Mouse (Mus musculus) testis, adult 2 months (tissue): ENCODE results near the gene Gtf3c4. TPM values are rescaled to one million over a fixed set of nuclear protein-coding genes. Genes with fewer than 3 reads are reported as not detected.

ENCODE experiments used
- H3K27ac ChIP-seq: fragments of 200-500 bp; 2 replicates; pipeline ENCODE4 v1.5.1; 2012; ENCODE audit warnings: low read depth, low read length; ENCODE audit not compliant: control insufficient read depth, insufficient read depth
- H3K27me3 ChIP-seq: fragments of 200-500 bp; 2 replicates; pipeline ENCODE4 v1.6.1; 2012; ENCODE audit warnings: mild to moderate bottlenecking, low read length, moderate library complexity; ENCODE audit not compliant: control insufficient read depth, insufficient read depth
- H3K36me3 ChIP-seq: fragments of 200-500 bp; 2 replicates; pipeline ENCODE4 v1.6.1; 2012; ENCODE audit warnings: mild to moderate bottlenecking, low read length; ENCODE audit not compliant: control insufficient read depth, insufficient read depth
- H3K4me1 ChIP-seq: fragments of 200-500 bp; 2 replicates; pipeline ENCODE4 v1.6.1; 2012; ENCODE audit warnings: low read length; ENCODE audit not compliant: control insufficient read depth, insufficient read depth
- H3K4me3 ChIP-seq: fragments of 200-500 bp; 2 replicates; pipeline ENCODE4 v1.5.1; 2012; ENCODE audit warnings: low read depth, mild to moderate bottlenecking, low read length, moderate library complexity, mixed read lengths; ENCODE audit not compliant: control insufficient read depth
- CTCF ChIP-seq: fragments of 200-500 bp; IDR thresholded peaks from 2 replicates; pipeline ENCODE4 v1.5.1; 2012; ENCODE audit warnings: low read depth, mild to moderate bottlenecking, inconsistent platforms, low read length, moderate library complexity; ENCODE audit not compliant: control insufficient read depth, insufficient read depth, insufficient replicate concordance
- POLR2A ChIP-seq: fragments of 200-500 bp; IDR thresholded peaks from 2 replicates; pipeline ENCODE4 v1.6.1; 2012; ENCODE audit warnings: low read depth, mild to moderate bottlenecking, inconsistent platforms, low read length, moderate library complexity; ENCODE audit not compliant: control insufficient read depth
- polyA plus RNA-seq: library from polyadenylated mRNA; depleted of rRNA; stranded (reverse); fragments of >200 nt; gene quantifications from 2 replicates; pipeline ENCODE4 v1.2.3, GENCODE M21; 2012; rRNA removed

Gtf3c4 gene
- 12.2 and 13.0 TPM in 2 replicates for polyA plus RNA-seq

DNA sequence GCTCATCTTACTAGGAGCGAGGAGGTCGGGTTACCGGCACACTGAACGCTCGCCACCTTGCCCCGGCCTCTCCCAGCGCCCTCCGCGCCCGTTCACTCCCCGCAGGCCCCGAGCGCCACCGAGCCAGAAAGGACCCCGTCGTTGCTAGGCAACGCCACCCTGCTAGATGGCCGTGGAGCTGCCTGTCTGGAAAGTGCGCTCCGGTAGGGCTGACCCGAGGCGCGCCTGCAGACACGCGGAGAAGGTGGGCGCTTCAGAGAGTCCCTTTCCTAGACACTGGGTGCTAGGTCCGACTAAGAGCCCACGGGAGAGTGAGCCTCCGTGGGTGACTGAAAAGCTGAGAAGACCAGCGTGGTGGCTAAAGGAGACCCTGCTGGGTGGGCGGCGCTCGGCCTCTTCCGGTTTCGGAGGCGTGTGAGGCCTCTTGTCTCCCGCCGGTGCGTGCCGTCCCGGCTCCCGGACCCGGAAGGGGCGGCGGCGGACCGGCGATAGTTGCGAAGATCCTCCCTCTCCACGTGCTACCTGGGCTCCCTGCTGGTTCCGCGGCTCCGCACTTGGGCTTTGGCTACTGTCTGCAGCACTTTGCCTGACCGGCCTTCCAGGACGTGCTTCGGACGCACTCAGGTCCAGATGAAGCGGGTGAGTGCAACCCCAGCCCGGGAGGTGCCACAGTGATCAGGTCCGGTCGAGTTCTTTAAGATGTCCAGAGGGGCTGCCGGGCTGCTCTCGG lies at the start of gene Gtf3c4, which contains the start of gene Ddx31:
Gene Gtf3c4 (minus strand): TSS at position 139 of the 730 bp plus-strand sequence.
Gene Ddx31 (plus strand): TSS at position 185 of the 730 bp plus-strand sequence.
- Histone ChIP-seq H3K27me3 (no peaks in the 10 kb centered on the region), H3K4me3 (peak within 1 kb of the TSS; percentile 90), H3K4me1 (peaks cover 2% of the 10 kb centered on the region), H3K27ac (peak within 1 kb of the TSS; percentile 94), H3K36me3 (no peaks in the 10 kb centered on the region)
- TF ChIP-seq CTCF: no peak
- TF ChIP-seq POLR2A: peak; percentile 56

DNA sequence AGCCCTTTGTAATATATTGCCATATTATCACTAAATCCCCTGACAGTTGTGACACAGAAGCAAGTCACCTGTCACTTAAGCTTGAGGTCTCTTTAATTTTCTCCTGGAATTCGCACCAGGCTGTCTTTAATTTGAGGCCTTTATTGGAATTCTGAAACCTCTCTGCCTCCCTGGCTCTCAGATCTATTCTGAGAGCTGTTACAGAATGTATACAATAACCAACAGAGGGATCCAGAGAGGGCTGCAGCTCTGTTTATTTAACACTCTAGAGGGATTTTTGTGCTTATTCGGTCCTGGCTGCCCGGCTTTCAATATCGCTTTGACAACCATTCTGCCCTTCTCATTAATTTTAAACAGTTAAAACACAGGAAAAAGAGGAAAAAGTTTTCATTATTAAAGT lies 44.8 kb upstream of the Gtf3c4 start:
- no peaks in the 10 kb centered on the region for H3K4me1 ChIP-seq
- H3K4me3 ChIP-seq: no peak overlapping the region
- H3K27ac ChIP-seq: no peak overlapping the region
- TF ChIP-seq CTCF (no peak), POLR2A (no peak)
- H3K27me3 ChIP-seq: no peaks in the 10 kb centered on the region
- H3K36me3 ChIP-seq: peaks cover 2% of the 10 kb centered on the region

DNA sequence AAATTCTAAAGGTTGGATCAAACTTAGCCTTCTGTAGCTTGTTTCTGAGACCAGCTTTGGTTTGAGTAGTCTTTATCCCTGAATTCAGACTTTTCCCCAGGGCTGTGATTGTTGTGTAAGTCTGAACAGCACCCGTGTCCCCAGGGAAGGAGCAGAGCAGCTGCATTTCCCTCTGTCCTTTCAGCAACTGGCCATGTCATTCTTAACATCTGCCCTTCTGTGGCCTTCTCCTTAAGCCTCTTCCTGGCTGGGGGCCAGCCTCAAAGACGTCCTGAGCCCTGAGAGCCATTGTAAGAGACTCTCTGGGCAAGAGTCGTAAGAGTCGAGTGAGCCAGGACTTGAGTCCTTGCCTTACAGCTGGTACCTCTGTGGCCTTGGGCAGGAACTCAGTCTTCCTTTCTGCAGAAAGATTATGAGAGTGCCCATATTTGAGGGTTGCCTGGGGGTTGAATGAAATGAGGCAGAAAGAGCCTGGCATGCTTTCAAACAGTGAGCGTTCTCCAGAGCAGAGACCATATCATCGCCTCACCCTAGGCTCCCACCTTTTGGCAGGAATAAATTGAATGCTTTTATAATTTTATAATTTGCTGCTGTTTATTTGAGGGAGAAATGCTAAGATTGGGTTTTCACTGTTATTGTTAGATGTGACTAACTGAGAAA lies 42.8 kb upstream of the Gtf3c4 start:
- no peak overlapping the region for H3K4me3 ChIP-seq
- peaks cover 2% of the 10 kb centered on the region for H3K36me3 ChIP-seq
- H3K27me3 ChIP-seq: no peaks in the 10 kb centered on the region
- H3K4me1 ChIP-seq: no peaks in the 10 kb centered on the region
- no peak overlapping the region for H3K27ac ChIP-seq
- TF ChIP-seq CTCF: no peak
- no peak for TF ChIP-seq POLR2A

DNA sequence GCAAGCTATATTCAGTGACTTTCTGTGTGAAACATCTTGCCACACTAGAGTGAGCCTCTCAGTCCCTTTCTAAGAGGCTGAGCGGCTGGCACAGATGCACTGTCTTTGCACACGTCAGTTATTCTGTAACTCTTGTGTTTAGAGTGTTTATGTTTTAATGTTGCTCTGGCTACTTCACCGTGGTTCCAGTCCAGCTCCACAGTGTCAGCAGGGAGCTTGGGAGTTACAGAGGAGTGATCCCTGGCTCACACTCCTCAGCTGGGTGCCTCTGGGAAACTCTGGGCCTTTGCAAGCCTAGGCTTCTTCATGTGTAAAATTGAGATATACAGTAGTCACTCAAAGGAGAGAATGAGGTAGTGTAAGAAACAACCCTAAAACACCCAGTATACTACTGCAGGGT lies 41.9 kb upstream of the Gtf3c4 start:
- TF ChIP-seq POLR2A: no peak
- no peak for TF ChIP-seq CTCF
- Histone ChIP-seq H3K4me3 (no peak overlapping the region), H3K27ac (no peak overlapping the region), H3K36me3 (peaks cover 2% of the 10 kb centered on the region), H3K4me1 (no peaks in the 10 kb centered on the region), H3K27me3 (no peaks in the 10 kb centered on the region)

DNA sequence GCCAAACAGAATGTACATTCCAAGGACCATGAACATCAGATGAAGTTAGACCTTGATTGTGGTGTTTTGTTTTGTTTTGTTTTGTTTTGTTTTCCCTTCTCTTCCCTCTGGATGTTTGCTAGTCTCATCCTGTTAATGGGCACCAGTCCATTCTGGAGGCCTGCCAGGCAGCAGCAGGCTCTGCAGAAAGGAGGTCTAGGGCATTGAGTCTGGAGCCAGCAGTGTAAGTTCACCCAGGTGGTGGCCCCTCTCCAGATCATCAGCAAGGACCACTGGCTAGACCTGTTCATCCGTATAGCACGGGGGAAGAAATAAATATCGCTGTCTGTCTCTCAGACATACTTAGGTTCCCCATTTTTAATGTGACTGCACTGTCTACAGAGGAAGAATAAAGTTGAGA lies 41.1 kb upstream of the Gtf3c4 start:
- Histone ChIP-seq H3K4me3 (no peak overlapping the region), H3K27me3 (no peaks in the 10 kb centered on the region), H3K27ac (no peak overlapping the region), H3K4me1 (no peaks in the 10 kb centered on the region), H3K36me3 (peaks cover 6% of the 10 kb centered on the region)
- TF ChIP-seq POLR2A: no peak
- TF ChIP-seq CTCF: no peak

DNA sequence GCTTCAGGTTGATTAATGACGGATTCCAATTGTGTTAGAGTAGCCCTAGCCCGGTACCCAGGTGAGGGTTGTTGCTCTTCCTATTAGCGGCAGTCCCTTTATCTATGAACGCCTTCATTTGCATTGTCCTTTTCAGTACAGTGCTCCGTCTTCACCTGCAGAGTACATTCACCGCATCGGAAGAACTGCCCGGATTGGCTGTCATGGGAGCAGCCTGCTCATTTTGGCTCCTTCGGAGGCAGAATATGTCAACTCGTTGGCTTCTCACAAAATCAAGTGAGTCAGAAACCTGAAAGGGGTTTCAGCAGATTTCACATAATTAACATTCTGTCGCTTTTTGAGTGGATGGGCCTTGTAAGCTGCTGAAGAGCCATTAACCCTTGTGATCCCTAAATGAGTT lies 35.4 kb upstream of the Gtf3c4 start:
- Histone ChIP-seq H3K4me3 (no peak overlapping the region), H3K27me3 (no peaks in the 10 kb centered on the region), H3K36me3 (peaks cover 7% of the 10 kb centered on the region), H3K4me1 (no peaks in the 10 kb centered on the region), H3K27ac (no peak overlapping the region)
- TF ChIP-seq CTCF (no peak), POLR2A (no peak)

DNA sequence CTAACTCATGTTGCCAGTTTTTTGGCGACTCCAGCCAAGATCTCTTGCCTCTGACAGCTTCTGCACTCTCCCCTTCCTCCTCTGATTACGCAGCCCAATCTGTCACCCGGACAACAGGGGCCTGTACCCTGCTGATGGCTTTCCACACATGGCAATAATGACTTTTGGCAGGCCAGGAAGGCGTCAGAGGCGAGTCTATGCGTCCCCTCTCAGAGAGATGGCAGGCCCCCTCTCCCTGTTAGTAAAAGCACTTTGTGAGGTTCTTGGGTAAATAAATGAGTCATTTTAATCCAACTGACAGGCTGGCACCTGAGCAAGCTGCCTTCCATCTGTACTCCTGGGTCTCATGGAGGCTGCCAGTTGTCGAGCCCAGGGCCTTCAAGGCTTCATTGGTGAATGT lies 27.3 kb upstream of the Gtf3c4 start:
- Histone ChIP-seq H3K4me1 (no peaks in the 10 kb centered on the region), H3K4me3 (no peak overlapping the region), H3K27me3 (no peaks in the 10 kb centered on the region), H3K36me3 (peaks cover 5% of the 10 kb centered on the region), H3K27ac (no peak overlapping the region)
- TF ChIP-seq POLR2A (no peak), CTCF (no peak)

DNA sequence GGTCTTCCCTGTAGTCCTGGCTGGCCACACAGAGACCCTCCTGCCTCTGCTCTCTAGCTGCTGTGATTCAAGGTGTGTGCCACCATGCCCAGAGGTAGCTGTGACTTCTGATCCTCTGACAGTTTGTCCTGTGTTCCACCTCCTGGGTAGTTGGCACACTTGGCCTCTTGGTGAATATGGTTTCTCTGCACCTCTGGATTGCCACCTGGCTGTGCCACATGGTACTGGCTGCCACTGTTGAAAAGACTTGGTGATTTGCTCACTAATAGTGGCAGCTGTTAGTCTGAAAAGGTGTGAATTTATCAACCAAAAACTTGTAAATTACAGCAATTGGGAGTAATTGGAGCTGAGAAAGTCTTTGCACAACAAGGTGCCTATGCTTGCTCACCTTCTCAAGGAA lies 23.7 kb upstream of the Gtf3c4 start:
- H3K4me3 ChIP-seq: no peak overlapping the region
- no peaks in the 10 kb centered on the region for H3K27me3 ChIP-seq
- peaks cover 5% of the 10 kb centered on the region for H3K36me3 ChIP-seq
- no peak overlapping the region for H3K27ac ChIP-seq
- no peaks in the 10 kb centered on the region for H3K4me1 ChIP-seq
- TF ChIP-seq POLR2A (no peak), CTCF (no peak)
